Mouse (Mus musculus): ENCODE data around the gene Mtx3. TPM values are rescaled to one million over a fixed set of nuclear protein-coding genes. Genes with fewer than 3 reads are reported as not detected.

The Mtx3 gene
- total RNA-seq, 2 experiments from 2014 or later, result 30.7 to 34.8 TPM

GRCm38 (mm10) chr13:92882986-92883720 lies 38.6 kb downstream of the Mtx3 start:
- no peak for DNase-seq (ENCODE audit: low spot score in 2 of 2)

GRCm38 (mm10) chr13:92884206-92884605 lies 39.6 kb downstream of the Mtx3 start:
- no peak for DNase-seq (ENCODE audit: low spot score in 2 of 2)

- DNase-seq (ENCODE audit: low spot score in 2 of 2), result no peak
Observed at GRCm38 (mm10) chr13:92884930-92885329, 40.4 kb downstream of the Mtx3 start.

- no peak for DNase-seq (ENCODE audit: low spot score in 2 of 2)
Observed at GRCm38 (mm10) chr13:92899087-92899486, 54.5 kb downstream of the Mtx3 start.

GRCm38 (mm10) chr13:92903291-92903690 lies 58.7 kb downstream of the Mtx3 start:
- DNase-seq (ENCODE audit: low spot score in 2 of 2), result no peak

GRCm38 (mm10) chr13:92905944-92906343 lies 61.4 kb downstream of the Mtx3 start:
- DNase-seq (ENCODE audit: low spot score in 2 of 2), result no peak

- no peak for DNase-seq (ENCODE audit: low spot score in 2 of 2)
Observed at GRCm38 (mm10) chr13:92907366-92907765, 62.8 kb downstream of the Mtx3 start.

Other genes with a start within 250 kb of the Mtx3 start
- 10 to 100 TPM; 64.1 to 69.0 TPM for gene Serinc5, start 233.7 kb upstream of the Mtx3 start, total RNA-seq (2021)
- 10 to 100 TPM in 1 of 2 experiments, 1 to 10 TPM in 1; 6.4 to 13.0 TPM for gene Thbs4, start 49.9 kb upstream of the Mtx3 start, total RNA-seq (2021)

Data from adrenal gland, postnatal 4 days (tissue).